Mouse (Mus musculus): ENCODE data around the gene Pmp22. TPM values are rescaled to one million over a fixed set of nuclear protein-coding genes. Genes with fewer than 3 reads are reported as not detected.

Pmp22 gene
- polyA plus RNA-seq, 1 experiment, result 57.8 TPM

DNA sequence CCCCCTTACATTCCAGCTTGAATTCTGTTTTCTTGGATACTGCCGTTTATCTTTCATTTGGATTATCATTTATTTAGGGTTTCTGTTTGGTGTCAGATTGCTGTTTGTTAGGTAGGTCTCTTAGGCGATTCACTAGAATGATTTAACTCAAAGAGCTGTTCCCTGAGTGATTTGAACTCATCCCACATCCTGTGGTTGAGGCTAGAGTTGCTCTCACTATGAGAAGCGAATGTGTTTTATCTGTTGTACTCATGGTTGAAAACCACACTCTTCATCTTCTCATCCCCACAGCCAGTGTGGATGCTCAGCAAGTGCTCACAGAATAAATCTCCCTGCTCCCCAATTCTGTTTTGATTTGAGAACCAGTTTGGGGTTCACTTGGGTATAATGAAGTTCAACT, 19.5 kb downstream of the Pmp22 start:
- Histone ChIP-seq H3K9me3 (replicated peaks; ENCODE audit: control insufficient read depth, insufficient read depth, low read length, poor library complexity, severe bottlenecking) (no peaks in the 10 kb centered on the region), H3K27ac (ENCODE audit: insufficient read depth, low read length) (no peak overlapping the region), H3K9ac (ENCODE audit: low read depth, poor library complexity, severe bottlenecking) (no peak overlapping the region), H3K27me3 (ENCODE audit: control insufficient read depth, insufficient read depth, low read length, poor library complexity, severe bottlenecking) (no peaks in the 10 kb centered on the region), H3K4me3 (ENCODE audit: low read depth, low read length) (no peak overlapping the region), H3K36me3 (ENCODE audit: control insufficient read depth, insufficient read depth, low read length, poor library complexity, severe bottlenecking) (no peaks in the 10 kb centered on the region), H3K4me1 (ENCODE audit: control insufficient read depth, insufficient read depth, low read length) (no peaks in the 10 kb centered on the region)
- no peak for TF ChIP-seq EP300 (IDR thresholded peaks at IDR 0.05; ENCODE audit: insufficient read depth, low read depth, low read length)
- TF ChIP-seq CTCF (IDR thresholded peaks at IDR 0.05; ENCODE audit: low read depth, low read length), result no peak
- TF ChIP-seq POLR2A (IDR thresholded peaks at IDR 0.05; ENCODE audit: insufficient read depth, low read length), result no peak

DNA sequence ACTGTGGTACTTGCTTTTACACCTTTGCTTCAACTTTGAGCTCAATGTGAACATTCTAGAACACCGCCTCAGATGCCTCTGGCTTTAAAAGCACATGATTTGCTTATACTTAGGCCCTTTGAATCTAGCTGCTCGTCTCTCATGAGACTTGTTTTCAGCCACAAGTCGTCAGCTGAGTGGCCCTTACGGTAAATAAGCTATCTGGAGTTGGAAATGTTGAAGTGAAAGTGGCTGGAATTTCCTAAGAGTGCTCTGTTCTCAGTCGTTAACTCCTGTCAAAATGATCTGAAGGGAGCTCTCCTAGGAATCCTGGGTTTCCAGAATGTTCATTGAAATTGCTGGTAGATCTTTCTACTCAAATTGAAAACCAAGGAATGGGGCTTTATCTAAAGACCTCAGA, 23.1 kb downstream of the Pmp22 start:
- no peaks in the 10 kb centered on the region for H3K27me3 ChIP-seq (ENCODE audit: control insufficient read depth, insufficient read depth, low read length, poor library complexity, severe bottlenecking)
- no peak overlapping the region for H3K27ac ChIP-seq (ENCODE audit: insufficient read depth, low read length)
- no peak overlapping the region for H3K9ac ChIP-seq (ENCODE audit: low read depth, poor library complexity, severe bottlenecking)
- H3K36me3 ChIP-seq (ENCODE audit: control insufficient read depth, insufficient read depth, low read length, poor library complexity, severe bottlenecking), result no peaks in the 10 kb centered on the region
- H3K4me1 ChIP-seq (ENCODE audit: control insufficient read depth, insufficient read depth, low read length), result no peaks in the 10 kb centered on the region
- no peak overlapping the region for H3K4me3 ChIP-seq (ENCODE audit: low read depth, low read length)
- H3K9me3 ChIP-seq (replicated peaks; ENCODE audit: control insufficient read depth, insufficient read depth, low read length, poor library complexity, severe bottlenecking), result no peaks in the 10 kb centered on the region
- TF ChIP-seq CTCF (IDR thresholded peaks at IDR 0.05; ENCODE audit: low read depth, low read length), result no peak
- TF ChIP-seq POLR2A (IDR thresholded peaks at IDR 0.05; ENCODE audit: insufficient read depth, low read length), result no peak
- TF ChIP-seq EP300 (IDR thresholded peaks at IDR 0.05; ENCODE audit: insufficient read depth, low read depth, low read length), result no peak

DNA sequence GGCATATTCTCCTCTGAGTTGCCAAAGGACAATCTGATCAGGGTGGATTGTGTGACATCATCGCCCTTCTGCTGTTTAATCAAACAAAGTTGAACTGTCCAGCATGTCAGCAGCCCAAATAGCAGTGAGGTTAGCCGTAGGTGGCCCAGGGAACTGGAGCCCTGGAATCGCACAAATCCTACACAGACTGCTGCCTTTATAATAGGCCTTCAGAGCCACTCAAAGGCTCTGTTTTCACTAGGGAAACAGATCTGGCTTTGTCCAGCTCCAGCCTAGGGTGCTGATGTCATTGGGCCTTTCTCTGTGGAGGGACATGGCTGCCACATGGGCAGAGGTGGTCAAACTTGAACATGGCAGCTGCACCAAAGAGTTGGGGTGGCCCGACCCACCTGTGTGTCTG, 28.3 kb downstream of the Pmp22 start:
- no peaks in the 10 kb centered on the region for H3K4me1 ChIP-seq (ENCODE audit: control insufficient read depth, insufficient read depth, low read length)
- no peaks in the 10 kb centered on the region for H3K27me3 ChIP-seq (ENCODE audit: control insufficient read depth, insufficient read depth, low read length, poor library complexity, severe bottlenecking)
- no peak overlapping the region for H3K27ac ChIP-seq (ENCODE audit: insufficient read depth, low read length)
- TF ChIP-seq EP300 (IDR thresholded peaks at IDR 0.05; ENCODE audit: insufficient read depth, low read depth, low read length) (no peak), POLR2A (IDR thresholded peaks at IDR 0.05; ENCODE audit: insufficient read depth, low read length) (no peak), CTCF (IDR thresholded peaks at IDR 0.05; ENCODE audit: low read depth, low read length) (no peak)
- no peaks in the 10 kb centered on the region for H3K36me3 ChIP-seq (ENCODE audit: control insufficient read depth, insufficient read depth, low read length, poor library complexity, severe bottlenecking)
- no peak overlapping the region for H3K9ac ChIP-seq (ENCODE audit: low read depth, poor library complexity, severe bottlenecking)
- H3K4me3 ChIP-seq (ENCODE audit: low read depth, low read length), result no peak overlapping the region
- H3K9me3 ChIP-seq (replicated peaks; ENCODE audit: control insufficient read depth, insufficient read depth, low read length, poor library complexity, severe bottlenecking), result no peaks in the 10 kb centered on the region

DNA sequence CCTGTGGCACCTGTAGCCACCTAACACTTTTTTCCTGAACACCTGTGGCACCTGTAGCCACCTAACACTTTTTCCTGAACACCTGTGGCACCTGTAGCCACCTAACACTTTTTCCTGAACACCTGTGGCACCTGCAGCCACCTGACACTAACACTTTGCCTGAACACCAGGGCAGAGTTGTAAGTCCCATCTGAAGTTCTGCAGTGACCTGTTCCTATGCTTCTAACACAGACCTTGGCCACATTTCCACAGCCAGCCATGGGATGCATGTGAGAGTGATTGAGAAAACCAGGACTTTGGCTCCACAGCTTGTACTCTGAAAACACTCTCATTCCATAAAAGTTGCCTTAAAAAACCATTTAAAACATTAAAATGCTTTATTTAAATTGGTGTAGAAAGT, 32.1 kb downstream of the Pmp22 start:
- Histone ChIP-seq H3K9me3 (replicated peaks; ENCODE audit: control insufficient read depth, insufficient read depth, low read length, poor library complexity, severe bottlenecking) (no peaks in the 10 kb centered on the region), H3K36me3 (ENCODE audit: control insufficient read depth, insufficient read depth, low read length, poor library complexity, severe bottlenecking) (no peaks in the 10 kb centered on the region), H3K9ac (ENCODE audit: low read depth, poor library complexity, severe bottlenecking) (no peak overlapping the region), H3K4me3 (ENCODE audit: low read depth, low read length) (no peak overlapping the region), H3K27ac (ENCODE audit: insufficient read depth, low read length) (no peak overlapping the region), H3K4me1 (ENCODE audit: control insufficient read depth, insufficient read depth, low read length) (no peaks in the 10 kb centered on the region), H3K27me3 (ENCODE audit: control insufficient read depth, insufficient read depth, low read length, poor library complexity, severe bottlenecking) (no peaks in the 10 kb centered on the region)
- no peak for TF ChIP-seq POLR2A (IDR thresholded peaks at IDR 0.05; ENCODE audit: insufficient read depth, low read length)
- no peak for TF ChIP-seq CTCF (IDR thresholded peaks at IDR 0.05; ENCODE audit: low read depth, low read length)
- TF ChIP-seq EP300 (IDR thresholded peaks at IDR 0.05; ENCODE audit: insufficient read depth, low read depth, low read length), result no peak

DNA sequence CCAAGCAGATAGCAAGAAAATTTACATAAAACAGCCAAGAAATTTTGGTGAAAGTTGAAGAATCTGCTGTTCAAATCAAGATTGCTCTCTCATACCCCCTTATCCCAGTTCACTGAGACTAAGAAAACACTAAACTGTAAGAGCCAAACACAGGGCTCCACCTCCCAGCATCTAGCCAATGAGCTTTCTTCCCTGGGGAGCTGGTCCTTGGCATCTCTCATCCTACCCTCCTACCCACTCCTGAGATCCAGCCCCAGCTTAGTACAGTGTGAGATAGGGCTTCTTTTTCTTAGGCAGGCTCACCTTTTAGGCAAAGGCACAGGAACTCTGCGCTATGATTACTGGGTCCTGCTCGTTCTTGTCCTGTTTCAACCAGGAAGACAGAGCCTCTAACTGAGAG, 34.0 kb downstream of the Pmp22 start:
- no peak overlapping the region for H3K4me3 ChIP-seq (ENCODE audit: low read depth, low read length)
- no peaks in the 10 kb centered on the region for H3K27me3 ChIP-seq (ENCODE audit: control insufficient read depth, insufficient read depth, low read length, poor library complexity, severe bottlenecking)
- no peaks in the 10 kb centered on the region for H3K4me1 ChIP-seq (ENCODE audit: control insufficient read depth, insufficient read depth, low read length)
- H3K27ac ChIP-seq (ENCODE audit: insufficient read depth, low read length), result no peak overlapping the region
- TF ChIP-seq EP300 (IDR thresholded peaks at IDR 0.05; ENCODE audit: insufficient read depth, low read depth, low read length) (no peak), CTCF (IDR thresholded peaks at IDR 0.05; ENCODE audit: low read depth, low read length) (no peak), POLR2A (IDR thresholded peaks at IDR 0.05; ENCODE audit: insufficient read depth, low read length) (no peak)
- H3K9ac ChIP-seq (ENCODE audit: low read depth, poor library complexity, severe bottlenecking), result no peak overlapping the region
- no peaks in the 10 kb centered on the region for H3K36me3 ChIP-seq (ENCODE audit: control insufficient read depth, insufficient read depth, low read length, poor library complexity, severe bottlenecking)
- no peaks in the 10 kb centered on the region for H3K9me3 ChIP-seq (replicated peaks; ENCODE audit: control insufficient read depth, insufficient read depth, low read length, poor library complexity, severe bottlenecking)

DNA sequence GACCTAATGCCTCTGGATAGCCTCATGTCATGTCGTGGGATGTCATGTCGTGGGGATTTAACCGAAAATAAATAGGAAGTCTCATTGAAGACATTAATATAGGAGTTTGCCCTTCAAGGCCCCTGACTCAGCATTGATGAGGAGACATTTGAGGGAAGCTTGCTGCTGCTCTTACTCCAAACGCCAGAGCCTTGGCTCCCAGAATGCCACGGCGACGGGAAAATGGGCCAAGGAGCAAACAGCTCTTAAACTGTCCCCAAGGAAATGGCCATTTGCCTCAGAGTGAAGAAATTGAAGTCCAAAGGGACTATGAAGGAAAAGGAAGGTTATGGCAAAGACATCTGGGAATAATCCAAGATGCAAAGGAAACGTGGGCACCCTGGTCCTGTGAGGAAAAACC, 34.8 kb downstream of the Pmp22 start:
- Histone ChIP-seq H3K9me3 (replicated peaks; ENCODE audit: control insufficient read depth, insufficient read depth, low read length, poor library complexity, severe bottlenecking) (no peaks in the 10 kb centered on the region), H3K4me3 (ENCODE audit: low read depth, low read length) (no peak overlapping the region), H3K36me3 (ENCODE audit: control insufficient read depth, insufficient read depth, low read length, poor library complexity, severe bottlenecking) (no peaks in the 10 kb centered on the region), H3K27me3 (ENCODE audit: control insufficient read depth, insufficient read depth, low read length, poor library complexity, severe bottlenecking) (no peaks in the 10 kb centered on the region), H3K4me1 (ENCODE audit: control insufficient read depth, insufficient read depth, low read length) (no peaks in the 10 kb centered on the region), H3K9ac (ENCODE audit: low read depth, poor library complexity, severe bottlenecking) (no peak overlapping the region), H3K27ac (ENCODE audit: insufficient read depth, low read length) (no peak overlapping the region)
- TF ChIP-seq CTCF (IDR thresholded peaks at IDR 0.05; ENCODE audit: low read depth, low read length) (no peak), POLR2A (IDR thresholded peaks at IDR 0.05; ENCODE audit: insufficient read depth, low read length) (no peak), EP300 (IDR thresholded peaks at IDR 0.05; ENCODE audit: insufficient read depth, low read depth, low read length) (no peak)
